Mouse (Mus musculus) kidney, postnatal 10 days (tissue): Measurements from ENCODE around the gene Cplx1.
A peak's percentile ranks its signal among the peaks of the same experiment; 100 is the strongest.
"Not testable (repeated sequence)": the region's sequence is repeated elsewhere in the genome, so short reads cannot be mapped to it uniquely, and the experiment has no call there.

Source experiments
- DNase-seq: peaks from one replicate; pipeline ENCODE4 v3.0.0; 2021; ENCODE audit warnings: mixed read lengths

The Cplx1 gene

GRCm38 (mm10) chr5:108515581-108516361 lies 34.1 kb downstream of the Cplx1 start:
- DNase-seq = no peak

DNA sequence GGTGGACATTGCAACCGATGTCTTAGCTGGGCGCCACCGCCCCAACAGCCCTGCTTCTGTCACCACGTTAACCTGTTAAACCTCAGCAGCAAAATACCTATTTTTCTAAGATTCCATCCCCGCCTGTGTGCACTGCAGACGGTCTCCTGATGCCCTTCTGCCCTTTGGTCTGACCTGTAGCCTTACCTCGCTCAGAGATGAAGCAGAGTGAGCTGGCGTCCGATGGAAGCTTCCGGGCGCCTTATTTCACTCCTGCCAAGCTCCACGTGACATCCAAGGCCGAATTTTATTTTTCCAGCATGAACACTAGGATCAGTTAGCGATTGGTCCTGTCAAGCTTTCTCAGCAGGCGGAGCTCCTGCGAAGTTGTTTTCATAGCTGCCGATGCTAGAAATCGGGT lies 47.5 kb downstream of the Cplx1 start:
- DNase-seq = no peak

DNA sequence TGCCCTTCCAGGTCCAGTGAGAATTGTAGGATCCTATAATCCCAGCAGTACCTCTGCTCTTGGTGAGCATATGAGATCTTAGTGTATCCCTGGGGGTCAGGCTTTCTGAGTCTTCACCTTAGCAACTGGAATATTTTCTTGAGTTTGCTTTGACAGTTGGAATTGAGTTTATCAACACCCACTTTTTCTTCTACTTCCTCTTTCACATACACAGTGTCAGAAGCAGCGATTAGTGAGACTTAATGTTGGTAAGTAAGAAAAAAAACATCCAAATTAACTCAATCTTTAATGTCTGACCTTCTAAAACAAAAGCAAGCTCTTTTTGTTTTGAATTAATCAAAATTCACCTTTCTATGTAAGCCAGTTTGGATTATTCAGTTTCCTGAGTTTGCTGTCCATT lies 48.3 kb downstream of the Cplx1 start:
- no peak for DNase-seq

DNA sequence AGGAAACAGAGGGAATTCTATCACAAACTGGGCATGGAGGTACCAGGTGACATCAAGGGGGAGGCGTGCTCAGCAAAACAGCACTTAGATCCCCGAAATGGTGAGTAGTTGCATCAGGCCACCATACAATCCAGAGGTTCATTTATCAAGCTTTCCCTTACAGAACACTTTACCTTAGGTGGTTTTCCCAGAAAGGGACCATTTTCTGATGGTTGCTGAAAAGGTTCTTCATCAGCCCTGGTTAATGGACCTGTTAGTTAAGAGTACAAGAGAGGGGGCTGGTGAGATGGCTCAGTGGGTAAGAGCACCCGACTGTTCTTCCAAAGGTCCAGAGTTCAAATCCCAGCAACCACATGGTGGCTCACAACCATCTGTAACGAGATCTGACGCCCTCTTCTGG lies 63.7 kb downstream of the Cplx1 start:
- not testable (repeated sequence) for DNase-seq

- DNase-seq = peak; percentile 21
Measured at GRCm38 (mm10) chr5:108485239-108485638, 64.6 kb downstream of the Cplx1 start.

DNA sequence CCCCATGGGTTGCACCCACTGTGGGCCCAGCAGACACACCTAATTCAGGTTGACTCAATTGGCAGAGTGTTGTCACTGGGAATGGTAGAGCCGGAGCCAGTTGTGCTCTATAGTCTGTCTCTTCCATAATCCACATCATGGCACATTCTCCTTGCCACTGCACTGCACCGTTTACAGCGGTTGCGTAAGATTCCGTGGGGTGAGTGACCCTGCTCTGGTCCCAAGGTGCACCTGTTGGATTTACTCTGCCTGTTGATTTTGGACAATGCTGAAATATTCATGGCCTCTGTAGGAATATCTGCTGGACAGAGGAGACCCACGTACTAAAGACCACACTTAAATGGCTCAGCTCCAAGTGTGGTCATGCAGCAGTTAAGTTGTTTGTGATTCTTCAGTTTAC lies 66.8 kb downstream of the Cplx1 start:
- no peak for DNase-seq

- DNase-seq = no peak
Measured at GRCm38 (mm10) chr5:108475977-108476376, 73.8 kb downstream of the Cplx1 start.

- DNase-seq = no peak
Measured at GRCm38 (mm10) chr5:108473737-108474136, 76.1 kb downstream of the Cplx1 start.

- no peak for DNase-seq
Measured at GRCm38 (mm10) chr5:108469617-108470016, 80.2 kb downstream of the Cplx1 start.
